Mouse (Mus musculus) stomach, postnatal 0 days (tissue): ENCODE results near the gene Birc7. TPM values are rescaled to one million over a fixed set of nuclear protein-coding genes. Genes with fewer than 3 reads are reported as not detected.

Experiments
- ATAC-seq: fragments of 200-750 bp; cut with Nextera tagmentation; 2 replicates; pipeline ENCODE4 v1.8.0; 2017; ENCODE audit not compliant: low FRiP score, low TSS enrichment
- DNase-seq: peaks from one replicate; pipeline ENCODE4 v3.0.0-alpha.2; 2016; ENCODE audit warnings: low spot score
- H3K27ac ChIP-seq: fragments of 300-500 bp; sonication (generic); replicated peaks from 2 replicates; pipeline ENCODE4 v1.5.1; 2014; ENCODE audit warnings: mild to moderate bottlenecking, control low read depth
- H3K27me3 ChIP-seq: fragments of 300-500 bp; sonication (generic); 2 replicates; pipeline ENCODE4 v1.6.1; 2014; ENCODE audit warnings: low read length; ENCODE audit not compliant: control insufficient read depth, insufficient read depth
- H3K36me3 ChIP-seq: fragments of 300-500 bp; sonication (generic); 2 replicates; pipeline ENCODE4 v1.6.1; 2014; ENCODE audit warnings: low read length, mixed read lengths; ENCODE audit not compliant: control insufficient read depth, insufficient read depth
- H3K4me1 ChIP-seq: fragments of 300-500 bp; sonication (generic); replicated peaks from 2 replicates; pipeline ENCODE4 v1.6.1; 2014; ENCODE audit warnings: antibody characterized with exemption; ENCODE audit not compliant: control insufficient read depth, insufficient read depth
- H3K4me2 ChIP-seq: fragments of 300-500 bp; sonication (generic); replicated peaks from 2 replicates; pipeline ENCODE4 v1.6.1; 2014; ENCODE audit warnings: low read depth, mild to moderate bottlenecking, control low read depth, moderate library complexity
- H3K4me3 ChIP-seq: fragments of 300-500 bp; sonication (generic); 2 replicates; pipeline ENCODE4 v1.5.1; 2014; ENCODE audit warnings: low read depth, low read length, control low read depth
- H3K9ac ChIP-seq: fragments of 300-500 bp; sonication (generic); 2 replicates; pipeline ENCODE4 v1.6.1; 2014; ENCODE audit warnings: mild to moderate bottlenecking, low read length, control low read depth, mixed read lengths
- H3K9me3 ChIP-seq: fragments of 300-500 bp; sonication (generic); 2 replicates; pipeline ENCODE4 v1.6.1; 2016; ENCODE audit warnings: low read length; ENCODE audit not compliant: control insufficient read depth
- CTCF ChIP-seq: IDR thresholded peaks from 2 replicates; pipeline ENCODE4 v1.5.1; 2016; ENCODE audit warnings: antibody characterized with exemption, low read depth, mild to moderate bottlenecking, moderate library complexity
- EP300 ChIP-seq: optimal IDR thresholded peaks from 2 replicates; pipeline ENCODE3; 2016; ENCODE audit warnings: antibody characterized with exemption
- WGBS: fragments of 180-500 bp; shearing (Covaris S2); extraction: QIAGEN DNeasy Blood & Tissue Kit; methylation state at CpG from one replicate; pipeline ENCODE4 v1.1.7; 2014; 5-methylcytosine and 5-hydroxymethylcytosine counted together
- polyA plus RNA-seq: library from polyadenylated mRNA; unstranded; fragments of >200 nt; fragmentation: Nextera tagmentation; extraction: Ambion mirVana; gene quantifications from 2 replicates; pipeline ENCODE4 v1.2.1, GENCODE M21; 2015

The Birc7 gene
- polyA plus RNA-seq, 1 experiment from 2014 or later, result 0.06 TPM

DNA sequence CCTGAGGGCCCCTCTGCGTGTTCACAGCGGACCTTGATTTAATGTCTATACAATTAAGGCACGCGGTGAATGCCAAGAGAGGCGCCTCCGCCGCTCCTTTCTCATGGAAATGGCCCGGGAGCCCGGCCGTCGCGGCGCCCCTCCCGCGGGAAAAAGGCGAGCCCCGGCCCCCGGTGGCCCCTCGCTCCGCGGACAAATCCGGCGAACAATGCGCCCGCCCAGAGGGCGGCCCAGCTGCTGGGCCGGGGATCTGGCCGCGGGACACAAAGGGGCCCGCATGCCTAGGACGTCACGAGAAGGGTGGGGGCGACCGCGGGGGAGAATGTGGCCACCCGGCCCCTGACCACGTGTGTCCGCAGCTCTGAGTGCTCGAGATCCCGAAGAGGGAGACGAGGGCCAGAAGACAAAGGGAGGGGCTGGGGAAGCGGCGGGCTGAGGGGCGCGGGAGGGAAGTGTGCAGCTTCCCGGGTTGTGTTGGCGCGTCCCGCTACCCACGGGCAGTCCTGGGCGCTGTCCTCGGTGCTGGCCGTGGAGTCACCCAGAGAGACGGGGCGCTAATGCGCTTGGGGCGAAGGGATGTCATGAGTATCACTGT, 34.7 kb upstream of the Birc7 start:
- peak overlapping the region; percentile 40 for H3K4me3 ChIP-seq
- no peaks in the 10 kb centered on the region for H3K9me3 ChIP-seq
- no peaks in the 10 kb centered on the region for H3K36me3 ChIP-seq
- peaks cover 8% of the 10 kb centered on the region; the same call in 1 of the 2 replicates for H3K4me1 ChIP-seq
- H3K27ac ChIP-seq, result no peak overlapping the region
- peaks cover 40% of the 10 kb centered on the region; the same call in 1 of the 2 replicates for H3K27me3 ChIP-seq
- WGBS, result under 1% methylated on average over 48 of the region's 57 CpGs
- peak overlapping the region; percentile 71 for H3K4me2 ChIP-seq
- ATAC-seq, result peak; percentile 36; the same call in 1 of the 2 replicates
- TF ChIP-seq CTCF (no peak), EP300 (no peak)
- H3K9ac ChIP-seq, result no peak overlapping the region
- peak; percentile 70 for DNase-seq

DNA sequence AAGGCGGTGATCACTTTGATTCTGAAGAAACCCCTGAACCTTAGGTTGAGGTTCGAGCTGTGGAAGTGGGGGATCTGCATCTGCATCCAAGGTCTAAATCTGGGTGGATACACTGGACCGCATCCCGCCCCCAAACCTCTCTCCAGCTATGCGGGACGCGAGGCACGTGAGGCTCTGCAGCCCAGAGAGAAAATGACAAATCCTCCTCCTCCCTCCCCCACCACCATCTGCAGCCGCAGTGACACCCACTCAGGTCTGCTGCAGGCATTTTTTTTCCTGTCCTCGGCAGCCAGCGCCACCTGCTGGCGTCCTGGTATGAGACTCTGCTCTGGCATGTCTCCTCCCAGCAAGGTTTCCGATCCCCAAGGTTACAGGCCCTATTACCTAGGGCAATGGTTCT, 34.1 kb upstream of the Birc7 start:
- H3K4me2 ChIP-seq, result no peak overlapping the region
- DNase-seq (peak; percentile 69), ATAC-seq (peak; percentile 24; the same call in 1 of the 2 replicates)
- no peak overlapping the region for H3K4me3 ChIP-seq
- WGBS, result 3% methylated on average over 13 of the region's 13 CpGs
- peaks cover 8% of the 10 kb centered on the region; the same call in 1 of the 2 replicates for H3K4me1 ChIP-seq
- H3K9ac ChIP-seq, result no peak overlapping the region
- TF ChIP-seq EP300 (no peak), CTCF (peak; percentile 79)
- no peak overlapping the region for H3K27ac ChIP-seq
- H3K27me3 ChIP-seq, result peaks cover 36% of the 10 kb centered on the region; the same call in 1 of the 2 replicates
- no peaks in the 10 kb centered on the region for H3K36me3 ChIP-seq
- H3K9me3 ChIP-seq, result no peaks in the 10 kb centered on the region

DNA sequence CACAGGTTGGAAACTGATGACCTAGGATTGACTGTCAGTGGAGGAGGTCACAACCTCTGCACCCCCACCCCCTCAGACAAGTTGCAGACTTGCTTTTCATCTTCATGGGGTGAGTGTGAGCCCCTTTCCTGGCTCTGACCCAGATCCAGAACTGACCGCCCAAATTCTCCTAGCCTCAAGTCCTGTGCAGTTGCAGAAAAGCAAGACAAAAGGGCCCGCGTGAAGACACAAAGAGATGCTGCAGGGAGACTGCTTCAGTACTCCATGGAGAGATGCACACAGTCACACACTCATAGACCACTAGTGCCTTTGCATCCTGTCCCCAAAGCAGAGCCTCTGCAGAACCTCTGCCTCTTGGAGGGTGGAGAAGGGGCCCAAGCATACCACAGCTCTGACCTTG, 33.5 kb upstream of the Birc7 start:
- WGBS, result 77% methylated on average over 3 of the region's 3 CpGs

DNA sequence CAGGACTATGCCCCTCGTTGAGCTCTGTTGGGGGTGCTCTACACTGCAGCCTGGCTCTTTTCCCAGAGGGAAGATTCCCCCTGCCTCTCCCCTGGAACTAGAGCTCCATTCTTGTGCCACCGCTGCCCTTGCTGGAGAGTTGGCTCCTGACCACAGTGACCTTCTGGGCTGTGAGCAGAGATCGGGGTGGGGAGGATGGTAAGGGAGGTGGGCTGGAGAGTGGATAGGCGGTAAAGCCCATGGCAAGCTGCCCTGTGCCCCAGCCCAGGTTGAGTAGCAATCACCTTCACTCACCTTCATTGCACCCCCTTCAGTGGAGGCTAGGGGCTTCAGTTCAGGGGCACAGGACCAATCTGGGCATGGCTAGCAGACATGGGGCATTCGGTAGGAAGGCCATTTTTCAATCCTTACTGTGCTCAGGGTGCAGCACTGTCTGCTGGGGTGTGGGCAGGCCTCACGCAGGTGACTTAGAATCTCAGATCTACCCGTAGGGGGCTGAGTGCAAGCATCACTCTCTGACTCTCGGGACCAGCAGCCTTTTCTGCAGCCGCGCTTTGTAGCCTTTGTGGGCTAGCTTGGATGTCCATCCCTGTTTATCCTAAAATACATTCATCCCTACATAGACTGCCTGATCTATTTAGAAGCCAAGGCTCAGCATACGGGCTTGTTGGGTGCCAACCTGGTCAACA, 32.8 kb upstream of the Birc7 start:
- Histone ChIP-seq H3K4me3 (no peak overlapping the region), H3K9ac (no peak overlapping the region), H3K27ac (no peak overlapping the region), H3K4me1 (peaks cover 8% of the 10 kb centered on the region; the same call in 1 of the 2 replicates), H3K27me3 (peaks cover 30% of the 10 kb centered on the region; the same call in 1 of the 2 replicates), H3K4me2 (no peak overlapping the region), H3K36me3 (no peaks in the 10 kb centered on the region), H3K9me3 (no peaks in the 10 kb centered on the region)
- TF ChIP-seq CTCF (no peak), EP300 (no peak)
- no peak for ATAC-seq
- no peak for DNase-seq
- WGBS, result 75% methylated on average over 11 of the region's 11 CpGs

More for the DNA sequence above, 33.5 kb upstream of the Birc7 start:
- Histone ChIP-seq H3K9me3 (no peaks in the 10 kb centered on the region), H3K4me3 (no peak overlapping the region), H3K4me1 (peaks cover 8% of the 10 kb centered on the region; the same call in 1 of the 2 replicates), H3K36me3 (no peaks in the 10 kb centered on the region), H3K27me3 (peaks cover 33% of the 10 kb centered on the region; the same call in 1 of the 2 replicates), H3K9ac (no peak overlapping the region), H3K4me2 (no peak overlapping the region), H3K27ac (no peak overlapping the region)
- no peak for TF ChIP-seq CTCF
- no peak for TF ChIP-seq EP300
- no peak for ATAC-seq
- no peak for DNase-seq

DNA sequence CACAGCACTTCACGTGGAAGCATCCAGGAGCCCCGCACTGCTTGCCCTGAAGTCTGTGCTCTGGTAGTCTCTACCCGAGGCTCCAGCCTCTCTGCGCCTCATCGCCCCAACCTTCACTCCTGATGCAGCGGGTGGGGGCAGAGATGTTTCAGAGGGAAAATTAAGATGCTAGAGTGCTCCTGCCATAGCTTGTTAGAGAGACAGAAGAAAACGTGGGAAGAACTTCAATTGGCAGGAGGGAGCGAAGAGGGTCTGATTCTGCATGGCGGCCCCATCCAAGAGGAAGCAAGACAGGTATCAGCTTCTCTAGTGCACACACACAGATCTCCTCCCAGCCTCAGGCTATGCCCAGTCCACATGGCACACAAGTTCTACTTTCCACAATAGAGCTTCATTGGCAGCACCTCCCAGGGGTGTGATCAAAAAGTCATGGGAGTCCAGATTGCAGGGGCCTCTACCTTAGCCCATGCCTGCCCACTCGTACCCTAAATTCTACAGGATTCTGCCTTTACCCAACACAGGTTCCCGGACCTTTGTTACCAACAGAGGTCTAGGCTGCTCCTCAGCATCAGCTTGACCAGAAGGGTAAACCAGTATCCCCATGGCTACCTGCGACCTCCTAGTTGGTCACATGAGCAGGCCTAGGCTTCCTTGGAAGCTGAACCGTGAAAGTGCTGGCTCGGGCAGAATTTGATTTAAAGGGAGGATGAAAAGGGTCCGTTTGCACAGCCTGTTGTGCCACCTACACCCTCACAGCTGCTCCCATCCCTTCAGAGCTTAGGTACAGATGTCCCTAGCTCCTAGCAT, 31.8 kb upstream of the Birc7 start:
- DNase-seq, result no peak
- H3K4me1 ChIP-seq, result peaks cover 8% of the 10 kb centered on the region; the same call in 1 of the 2 replicates
- ATAC-seq, result no peak
- H3K4me3 ChIP-seq, result no peak overlapping the region
- no peak overlapping the region for H3K27ac ChIP-seq
- H3K4me2 ChIP-seq, result no peak overlapping the region
- H3K27me3 ChIP-seq, result peaks cover 23% of the 10 kb centered on the region; the same call in 1 of the 2 replicates
- TF ChIP-seq EP300 (no peak), CTCF (no peak)
- 74% methylated on average over 15 of the region's 15 CpGs for WGBS
- no peak overlapping the region for H3K9ac ChIP-seq
- H3K9me3 ChIP-seq, result no peaks in the 10 kb centered on the region
- no peaks in the 10 kb centered on the region for H3K36me3 ChIP-seq
